Mouse (Mus musculus): ENCODE measurements around the gene Kcnrg. TPM values are rescaled to one million over a fixed set of nuclear protein-coding genes. Genes with fewer than 3 reads are reported as not detected.

The Kcnrg gene
- polyA plus RNA-seq, 1 experiment from 2014 or later: 0.53 TPM

GRCm38 (mm10) chr14:61575941-61576340 is 31.3 kb upstream of the Kcnrg start:
- no peaks in the 10 kb centered on the region for H3K36me3 ChIP-seq (replicated peaks; ENCODE audit: control insufficient read depth, insufficient read depth, low read depth, low read length)
- H3K27me3 ChIP-seq (ENCODE audit: control insufficient read depth, insufficient read depth, low read length): no peaks in the 10 kb centered on the region
- 86% methylated on average over 8 of the region's 8 CpGs for WGBS
- no peak overlapping the region for H3K27ac ChIP-seq (replicated peaks; ENCODE audit: low read depth, low read length)
- no peak for DNase-seq (ENCODE audit: low spot score)
- ATAC-seq (replicated peaks; ENCODE audit: insufficient number of reproducible peaks, low FRiP score, low TSS enrichment, low read depth): no peak
- H3K4me1 ChIP-seq (ENCODE audit: control insufficient read depth, insufficient read depth, low read length): no peaks in the 10 kb centered on the region
- no peaks in the 10 kb centered on the region for H3K9me3 ChIP-seq (replicated peaks; ENCODE audit: control insufficient read depth, low read length)
- H3K9ac ChIP-seq (replicated peaks; ENCODE audit: low read length): no peak overlapping the region
- no peak overlapping the region for H3K4me3 ChIP-seq (ENCODE audit: low read depth, low read length)
- no peak overlapping the region for H3K4me2 ChIP-seq (ENCODE audit: low read depth, low read length)

- H3K9ac ChIP-seq (replicated peaks; ENCODE audit: low read length): no peak overlapping the region
- WGBS: 75% methylated on average over 4 of the region's 4 CpGs
- H3K27me3 ChIP-seq (ENCODE audit: control insufficient read depth, insufficient read depth, low read length): no peaks in the 10 kb centered on the region
Measured at GRCm38 (mm10) chr14:61589288-61590065, 17.8 kb upstream of the Kcnrg start.

GRCm38 (mm10) chr14:61596719-61597426 is 10.4 kb upstream of the Kcnrg start:
- 88% methylated on average over 9 of the region's 9 CpGs for WGBS
- no peak overlapping the region for H3K4me3 ChIP-seq (ENCODE audit: low read depth, low read length)
- no peaks in the 10 kb centered on the region for H3K9me3 ChIP-seq (replicated peaks; ENCODE audit: control insufficient read depth, low read length)
- no peaks in the 10 kb centered on the region for H3K27me3 ChIP-seq (ENCODE audit: control insufficient read depth, insufficient read depth, low read length)
- H3K9ac ChIP-seq (replicated peaks; ENCODE audit: low read length): no peak overlapping the region
- no peaks in the 10 kb centered on the region for H3K36me3 ChIP-seq (replicated peaks; ENCODE audit: control insufficient read depth, insufficient read depth, low read depth, low read length)
- H3K27ac ChIP-seq (replicated peaks; ENCODE audit: low read depth, low read length): no peak overlapping the region
- ATAC-seq (replicated peaks; ENCODE audit: insufficient number of reproducible peaks, low FRiP score, low TSS enrichment, low read depth) (no peak), DNase-seq (ENCODE audit: low spot score) (no peak)
- H3K4me2 ChIP-seq (ENCODE audit: low read depth, low read length): no peak overlapping the region
- H3K4me1 ChIP-seq (ENCODE audit: control insufficient read depth, insufficient read depth, low read length): no peaks in the 10 kb centered on the region

More at GRCm38 (mm10) chr14:61589288-61590065, 17.8 kb upstream of the Kcnrg start:
- Histone ChIP-seq H3K4me3 (ENCODE audit: low read depth, low read length) (no peak overlapping the region), H3K9me3 (replicated peaks; ENCODE audit: control insufficient read depth, low read length) (no peaks in the 10 kb centered on the region), H3K36me3 (replicated peaks; ENCODE audit: control insufficient read depth, insufficient read depth, low read depth, low read length) (no peaks in the 10 kb centered on the region), H3K27ac (replicated peaks; ENCODE audit: low read depth, low read length) (no peak overlapping the region), H3K4me2 (ENCODE audit: low read depth, low read length) (no peak overlapping the region), H3K4me1 (ENCODE audit: control insufficient read depth, insufficient read depth, low read length) (no peaks in the 10 kb centered on the region)
- no peak for ATAC-seq (replicated peaks; ENCODE audit: insufficient number of reproducible peaks, low FRiP score, low TSS enrichment, low read depth)
- DNase-seq (ENCODE audit: low spot score): no peak

GRCm38 (mm10) chr14:61597968-61598367 is 9.3 kb upstream of the Kcnrg start, which contains the start of gene Trim13:
TSS of gene Trim13 (plus strand) at chr14:61598247.
- ATAC-seq (replicated peaks; ENCODE audit: insufficient number of reproducible peaks, low FRiP score, low TSS enrichment, low read depth) (no peak), DNase-seq (ENCODE audit: low spot score) (no peak)
- Histone ChIP-seq H3K4me2 (ENCODE audit: low read depth, low read length) (peak within 1 kb of the TSS; percentile 45), H3K27ac (replicated peaks; ENCODE audit: low read depth, low read length) (no peak within 1 kb of the TSS), H3K9me3 (replicated peaks; ENCODE audit: control insufficient read depth, low read length) (no peaks in the 10 kb centered on the region), H3K27me3 (ENCODE audit: control insufficient read depth, insufficient read depth, low read length) (no peaks in the 10 kb centered on the region), H3K36me3 (replicated peaks; ENCODE audit: control insufficient read depth, insufficient read depth, low read depth, low read length) (no peaks in the 10 kb centered on the region), H3K9ac (replicated peaks; ENCODE audit: low read length) (no peak within 1 kb of the TSS), H3K4me3 (ENCODE audit: low read depth, low read length) (peak within 1 kb of the TSS; percentile 79), H3K4me1 (ENCODE audit: control insufficient read depth, insufficient read depth, low read length) (no peaks in the 10 kb centered on the region)
- 48% methylated on average over 5 of the region's 5 CpGs for WGBS

- WGBS: 7% methylated on average over 43 of the region's 44 CpGs
- Histone ChIP-seq H3K9me3 (replicated peaks; ENCODE audit: control insufficient read depth, low read length) (no peaks in the 10 kb centered on the region), H3K27me3 (ENCODE audit: control insufficient read depth, insufficient read depth, low read length) (no peaks in the 10 kb centered on the region), H3K4me2 (ENCODE audit: low read depth, low read length) (peak overlapping the region; percentile 45), H3K36me3 (replicated peaks; ENCODE audit: control insufficient read depth, insufficient read depth, low read depth, low read length) (no peaks in the 10 kb centered on the region), H3K27ac (replicated peaks; ENCODE audit: low read depth, low read length) (0 out of 2 replicates have a peak overlapping the region, but pooled peaks have one; percentile 41), H3K4me3 (ENCODE audit: low read depth, low read length) (peak overlapping the region; percentile 79), H3K4me1 (ENCODE audit: control insufficient read depth, insufficient read depth, low read length) (no peaks in the 10 kb centered on the region), H3K9ac (replicated peaks; ENCODE audit: low read length) (peak overlapping the region; percentile 80)
- DNase-seq (ENCODE audit: low spot score) (peak; percentile 90), ATAC-seq (replicated peaks; ENCODE audit: insufficient number of reproducible peaks, low FRiP score, low TSS enrichment, low read depth) (peak; percentile 96)
Measured at GRCm38 (mm10) chr14:61599057-61599806, 8.0 kb upstream of the Kcnrg start.

GRCm38 (mm10) chr14:61601348-61601747 is 5.9 kb upstream of the Kcnrg start:
- H3K27me3 ChIP-seq (ENCODE audit: control insufficient read depth, insufficient read depth, low read length): no peaks in the 10 kb centered on the region
- no peak for ATAC-seq (replicated peaks; ENCODE audit: insufficient number of reproducible peaks, low FRiP score, low TSS enrichment, low read depth)
- no peak for DNase-seq (ENCODE audit: low spot score)
- H3K4me2 ChIP-seq (ENCODE audit: low read depth, low read length): no peak overlapping the region
- no peaks in the 10 kb centered on the region for H3K36me3 ChIP-seq (replicated peaks; ENCODE audit: control insufficient read depth, insufficient read depth, low read depth, low read length)
- no peak overlapping the region for H3K4me3 ChIP-seq (ENCODE audit: low read depth, low read length)
- H3K9me3 ChIP-seq (replicated peaks; ENCODE audit: control insufficient read depth, low read length): no peaks in the 10 kb centered on the region
- H3K4me1 ChIP-seq (ENCODE audit: control insufficient read depth, insufficient read depth, low read length): no peaks in the 10 kb centered on the region
- no peak overlapping the region for H3K9ac ChIP-seq (replicated peaks; ENCODE audit: low read length)
- 86% methylated on average over 9 of the region's 9 CpGs for WGBS
- H3K27ac ChIP-seq (replicated peaks; ENCODE audit: low read depth, low read length): no peak overlapping the region

GRCm38 (mm10) chr14:61603069-61603755 is 4.0 kb upstream of the Kcnrg start:
- Histone ChIP-seq H3K36me3 (replicated peaks; ENCODE audit: control insufficient read depth, insufficient read depth, low read depth, low read length) (no peaks in the 10 kb centered on the region), H3K9ac (replicated peaks; ENCODE audit: low read length) (no peak overlapping the region), H3K4me2 (ENCODE audit: low read depth, low read length) (no peak overlapping the region), H3K4me1 (ENCODE audit: control insufficient read depth, insufficient read depth, low read length) (no peaks in the 10 kb centered on the region), H3K27me3 (ENCODE audit: control insufficient read depth, insufficient read depth, low read length) (no peaks in the 10 kb centered on the region), H3K4me3 (ENCODE audit: low read depth, low read length) (no peak overlapping the region), H3K9me3 (replicated peaks; ENCODE audit: control insufficient read depth, low read length) (no peaks in the 10 kb centered on the region), H3K27ac (replicated peaks; ENCODE audit: low read depth, low read length) (no peak overlapping the region)
- no peak for ATAC-seq (replicated peaks; ENCODE audit: insufficient number of reproducible peaks, low FRiP score, low TSS enrichment, low read depth)
- WGBS: 80% methylated on average over 8 of the region's 8 CpGs
- no peak for DNase-seq (ENCODE audit: low spot score)

Measured in embryonic facial prominence, embryonic 11.5 days (tissue).